Mouse (Mus musculus): Measurements from ENCODE around the gene Fam104a.

DNA sequence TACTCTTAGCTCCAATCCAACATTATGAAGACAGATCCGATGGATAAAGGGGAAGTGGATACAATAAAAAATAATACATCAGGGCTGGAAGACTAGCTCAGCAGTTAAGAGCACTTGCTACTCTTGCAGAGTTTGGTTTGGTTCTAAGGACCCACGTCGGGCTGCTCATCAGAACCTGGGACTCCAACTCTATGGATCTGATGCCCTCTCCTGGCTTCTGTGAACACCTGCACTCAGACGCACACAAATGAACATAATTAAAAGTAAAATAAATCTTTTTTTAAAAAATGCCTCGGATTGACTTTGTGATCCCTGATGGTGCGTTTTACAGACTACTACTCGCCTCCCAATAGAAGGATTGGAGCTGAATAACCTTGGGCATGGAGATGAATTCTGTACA, 53.3 kb downstream of the Fam104a start:
- TF ChIP-seq GATA1 (IDR thresholded peaks at IDR 0.05; ENCODE audit: borderline replicate concordance, low read length) (no peak), FLI1 (IDR thresholded peaks at IDR 0.05; ENCODE audit: low read length) (no peak)
